Mouse (Mus musculus): ENCODE results near the gene Fhit. TPM values are rescaled to one million over a fixed set of nuclear protein-coding genes. Genes with fewer than 3 reads are reported as not detected.
"Not testable (repeated sequence)": the region's sequence is repeated elsewhere in the genome, so short reads cannot be mapped to it uniquely, and the experiment has no call there.

The Fhit gene
- polyA plus RNA-seq, 1 experiment from 2014 or later = 3.3 TPM

GRCm38 (mm10) chr14:11085596-11085995, 76.2 kb downstream of the Fhit start:
- WGBS = 86% methylated on average over 3 of the region's 3 CpGs

GRCm38 (mm10) chr14:11083946-11084345, 77.9 kb downstream of the Fhit start:
- no peaks in the 10 kb centered on the region for H3K9me3 ChIP-seq
- no peak overlapping the region for H3K27ac ChIP-seq (replicated peaks)
- 67% methylated on average over 3 of the region's 3 CpGs for WGBS
- no peaks in the 10 kb centered on the region for H3K4me1 ChIP-seq
- DNase-seq (ENCODE audit: low spot score) = no peak
- no peaks in the 10 kb centered on the region for H3K27me3 ChIP-seq (replicated peaks; ENCODE audit: low read depth, poor library complexity, severe bottlenecking)
- H3K36me3 ChIP-seq (replicated peaks) = no peaks in the 10 kb centered on the region
- H3K4me3 ChIP-seq = no peak overlapping the region

More at GRCm38 (mm10) chr14:11085596-11085995, 76.2 kb downstream of the Fhit start:
- H3K27me3 ChIP-seq (replicated peaks; ENCODE audit: low read depth, poor library complexity, severe bottlenecking) = no peaks in the 10 kb centered on the region
- no peak overlapping the region for H3K4me3 ChIP-seq
- H3K9me3 ChIP-seq = no peaks in the 10 kb centered on the region
- H3K27ac ChIP-seq (replicated peaks) = no peak overlapping the region
- no peaks in the 10 kb centered on the region for H3K36me3 ChIP-seq (replicated peaks)
- no peak for DNase-seq (ENCODE audit: low spot score)
- no peaks in the 10 kb centered on the region for H3K4me1 ChIP-seq

- no peak for DNase-seq (ENCODE audit: low spot score)
- no peaks in the 10 kb centered on the region for H3K4me1 ChIP-seq
- no peaks in the 10 kb centered on the region for H3K27me3 ChIP-seq (replicated peaks; ENCODE audit: low read depth, poor library complexity, severe bottlenecking)
- WGBS = 81% methylated on average over 5 of the region's 5 CpGs
- H3K4me3 ChIP-seq = no peak overlapping the region
- no peaks in the 10 kb centered on the region for H3K36me3 ChIP-seq (replicated peaks)
- no peak overlapping the region for H3K27ac ChIP-seq (replicated peaks)
- H3K9me3 ChIP-seq = no peaks in the 10 kb centered on the region
Observed at GRCm38 (mm10) chr14:11083462-11083861, 78.4 kb downstream of the Fhit start.

- peaks cover 4% of the 10 kb centered on the region; the same call in 1 of the 2 replicates for H3K4me1 ChIP-seq
- DNase-seq (ENCODE audit: low spot score) = no peak
- no peaks in the 10 kb centered on the region for H3K27me3 ChIP-seq (replicated peaks; ENCODE audit: low read depth, poor library complexity, severe bottlenecking)
- H3K27ac ChIP-seq (replicated peaks) = no peak overlapping the region
- no peaks in the 10 kb centered on the region for H3K36me3 ChIP-seq (replicated peaks)
- no peaks in the 10 kb centered on the region for H3K9me3 ChIP-seq
- 68% methylated on average over 2 of the region's 2 CpGs for WGBS
- no peak overlapping the region for H3K4me3 ChIP-seq
Observed at GRCm38 (mm10) chr14:11063594-11063993, 98.2 kb downstream of the Fhit start.

GRCm38 (mm10) chr14:11060221-11060620, 101.6 kb downstream of the Fhit start:
- Histone ChIP-seq H3K27ac (replicated peaks) (no peak overlapping the region), H3K27me3 (replicated peaks; ENCODE audit: low read depth, poor library complexity, severe bottlenecking) (no peaks in the 10 kb centered on the region), H3K4me1 (peaks cover 4% of the 10 kb centered on the region; the same call in 1 of the 2 replicates), H3K36me3 (replicated peaks) (no peaks in the 10 kb centered on the region), H3K4me3 (no peak overlapping the region), H3K9me3 (no peaks in the 10 kb centered on the region)
- DNase-seq (ENCODE audit: low spot score) = no peak

GRCm38 (mm10) chr14:11039503-11040300, 122.1 kb downstream of the Fhit start:
- not testable (repeated sequence) for H3K36me3 ChIP-seq (replicated peaks); H3K9me3 ChIP-seq; H3K27ac ChIP-seq (replicated peaks); H3K27me3 ChIP-seq (replicated peaks; ENCODE audit: low read depth, poor library complexity, severe bottlenecking); H3K4me3 ChIP-seq; DNase-seq (ENCODE audit: low spot score); H3K4me1 ChIP-seq
- whole genome bisulfite sequencing = 62% methylated on average over 8 of the region's 8 CpGs

- Histone ChIP-seq H3K4me3 (no peak overlapping the region), H3K27ac (replicated peaks) (no peak overlapping the region), H3K27me3 (replicated peaks; ENCODE audit: low read depth, poor library complexity, severe bottlenecking) (no peaks in the 10 kb centered on the region), H3K36me3 (replicated peaks) (no peaks in the 10 kb centered on the region), H3K9me3 (no peaks in the 10 kb centered on the region), H3K4me1 (no peaks in the 10 kb centered on the region)
- no peak for DNase-seq (ENCODE audit: low spot score)
- WGBS = 24% methylated on average over 3 of the region's 3 CpGs
Observed at GRCm38 (mm10) chr14:11021391-11021790, 140.4 kb downstream of the Fhit start.

- H3K36me3 ChIP-seq (replicated peaks) = no peaks in the 10 kb centered on the region
- H3K4me3 ChIP-seq = no peak overlapping the region
- 91% methylated on average over 3 of the region's 3 CpGs for WGBS
- no peaks in the 10 kb centered on the region for H3K27me3 ChIP-seq (replicated peaks; ENCODE audit: low read depth, poor library complexity, severe bottlenecking)
- no peak for DNase-seq (ENCODE audit: low spot score)
- H3K4me1 ChIP-seq = no peaks in the 10 kb centered on the region
- no peaks in the 10 kb centered on the region for H3K9me3 ChIP-seq
- no peak overlapping the region for H3K27ac ChIP-seq (replicated peaks)
Observed at GRCm38 (mm10) chr14:10978651-10979050, 183.2 kb downstream of the Fhit start.

- WGBS = 89% methylated on average over 1 of the region's 1 CpGs
- H3K27me3 ChIP-seq (replicated peaks; ENCODE audit: low read depth, poor library complexity, severe bottlenecking) = no peaks in the 10 kb centered on the region
- H3K9me3 ChIP-seq = no peaks in the 10 kb centered on the region
Observed at GRCm38 (mm10) chr14:10941647-10942046, 220.2 kb downstream of the Fhit start.

GRCm38 (mm10) chr14:10933667-10934066, 228.2 kb downstream of the Fhit start:
- H3K9me3 ChIP-seq = no peaks in the 10 kb centered on the region
- 57% methylated on average over 3 of the region's 3 CpGs for WGBS
- H3K4me3 ChIP-seq = no peak overlapping the region
- no peaks in the 10 kb centered on the region for H3K36me3 ChIP-seq (replicated peaks)
- no peaks in the 10 kb centered on the region for H3K4me1 ChIP-seq
- H3K27ac ChIP-seq (replicated peaks) = no peak overlapping the region
- no peaks in the 10 kb centered on the region for H3K27me3 ChIP-seq (replicated peaks; ENCODE audit: low read depth, poor library complexity, severe bottlenecking)
- no peak for DNase-seq (ENCODE audit: low spot score)

More at GRCm38 (mm10) chr14:10941647-10942046, 220.2 kb downstream of the Fhit start:
- no peak for DNase-seq (ENCODE audit: low spot score)
- Histone ChIP-seq H3K4me3 (no peak overlapping the region), H3K27ac (replicated peaks) (no peak overlapping the region), H3K36me3 (replicated peaks) (no peaks in the 10 kb centered on the region), H3K4me1 (no peaks in the 10 kb centered on the region)

- H3K36me3 ChIP-seq (replicated peaks) = no peaks in the 10 kb centered on the region
- H3K27ac ChIP-seq (replicated peaks) = no peak overlapping the region
- H3K4me3 ChIP-seq = no peak overlapping the region
- H3K27me3 ChIP-seq (replicated peaks; ENCODE audit: low read depth, poor library complexity, severe bottlenecking) = no peaks in the 10 kb centered on the region
- no peaks in the 10 kb centered on the region for H3K4me1 ChIP-seq
- WGBS = 81% methylated on average over 7 of the region's 7 CpGs
- no peak for DNase-seq (ENCODE audit: low spot score)
- no peaks in the 10 kb centered on the region for H3K9me3 ChIP-seq
Observed at GRCm38 (mm10) chr14:10917893-10918803, 243.7 kb downstream of the Fhit start.

- no peak for DNase-seq (ENCODE audit: low spot score)
- Histone ChIP-seq H3K27ac (replicated peaks) (no peak overlapping the region), H3K4me3 (no peak overlapping the region), H3K36me3 (replicated peaks) (no peaks in the 10 kb centered on the region), H3K9me3 (0 out of 2 replicates have a peak, but pooled peaks cover 2% of the 10 kb centered on the region), H3K4me1 (no peaks in the 10 kb centered on the region), H3K27me3 (replicated peaks; ENCODE audit: low read depth, poor library complexity, severe bottlenecking) (no peaks in the 10 kb centered on the region)
- WGBS = 77% methylated on average over 2 of the region's 2 CpGs
Observed at GRCm38 (mm10) chr14:10908011-10908410, 253.8 kb downstream of the Fhit start.
